Mouse (Mus musculus): ENCODE results near the gene Itgb2l. TPM values are rescaled to one million over a fixed set of nuclear protein-coding genes. Genes with fewer than 3 reads are reported as not detected.

The Itgb2l gene
- polyA plus RNA-seq, 1 experiment from 2014 or later = 0.11 TPM

GRCm38 (mm10) chr16:96439682-96440081, 3.7 kb downstream of the Itgb2l start:
- Histone ChIP-seq H3K4me2 (ENCODE audit: low read depth, low read length) (no peak overlapping the region), H3K9ac (ENCODE audit: low read length) (no peak overlapping the region), H3K9me3 (replicated peaks; ENCODE audit: control insufficient read depth, low read length) (no peaks in the 10 kb centered on the region), H3K36me3 (ENCODE audit: control insufficient read depth, insufficient read depth) (no peaks in the 10 kb centered on the region), H3K27me3 (ENCODE audit: control insufficient read depth, insufficient read depth, low read length) (no peaks in the 10 kb centered on the region; the same call in 1 of the 2 replicates), H3K4me3 (ENCODE audit: low read length) (no peak overlapping the region), H3K27ac (ENCODE audit: low read length) (no peak overlapping the region), H3K4me1 (ENCODE audit: control insufficient read depth, insufficient read depth, low read length) (no peaks in the 10 kb centered on the region)
- no peak for ATAC-seq (replicated peaks; ENCODE audit: extremely low read depth, insufficient read depth, low FRiP score)
- 59% methylated on average over 4 of the region's 4 CpGs for WGBS

DNA sequence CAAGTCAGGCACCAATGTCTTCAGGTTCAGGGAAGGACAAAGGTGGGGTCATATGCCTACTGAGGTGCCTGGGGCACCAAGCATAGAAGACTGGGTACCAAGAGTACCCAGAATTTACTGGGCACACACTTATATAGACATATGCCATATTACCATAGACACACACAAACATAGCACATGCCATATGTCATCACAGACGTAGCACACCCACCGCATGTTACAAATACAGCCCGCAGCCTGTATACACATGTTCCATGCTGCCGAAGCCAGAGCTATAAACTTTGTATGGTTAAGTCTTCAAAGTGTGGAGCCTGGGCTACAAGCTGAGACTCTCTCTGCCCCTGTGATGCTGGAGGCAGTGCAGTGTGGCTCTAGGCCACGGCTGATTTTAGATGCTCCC, 4.5 kb downstream of the Itgb2l start:
- no peak overlapping the region for H3K9ac ChIP-seq (ENCODE audit: low read length)
- H3K9me3 ChIP-seq (replicated peaks; ENCODE audit: control insufficient read depth, low read length) = no peaks in the 10 kb centered on the region
- no peaks in the 10 kb centered on the region; the same call in 1 of the 2 replicates for H3K27me3 ChIP-seq (ENCODE audit: control insufficient read depth, insufficient read depth, low read length)
- no peaks in the 10 kb centered on the region for H3K36me3 ChIP-seq (ENCODE audit: control insufficient read depth, insufficient read depth)
- no peak for ATAC-seq (replicated peaks; ENCODE audit: extremely low read depth, insufficient read depth, low FRiP score)
- WGBS = 89% methylated on average over 5 of the region's 5 CpGs
- H3K4me1 ChIP-seq (ENCODE audit: control insufficient read depth, insufficient read depth, low read length) = no peaks in the 10 kb centered on the region
- H3K27ac ChIP-seq (ENCODE audit: low read length) = no peak overlapping the region
- no peak overlapping the region for H3K4me2 ChIP-seq (ENCODE audit: low read depth, low read length)
- H3K4me3 ChIP-seq (ENCODE audit: low read length) = no peak overlapping the region

DNA sequence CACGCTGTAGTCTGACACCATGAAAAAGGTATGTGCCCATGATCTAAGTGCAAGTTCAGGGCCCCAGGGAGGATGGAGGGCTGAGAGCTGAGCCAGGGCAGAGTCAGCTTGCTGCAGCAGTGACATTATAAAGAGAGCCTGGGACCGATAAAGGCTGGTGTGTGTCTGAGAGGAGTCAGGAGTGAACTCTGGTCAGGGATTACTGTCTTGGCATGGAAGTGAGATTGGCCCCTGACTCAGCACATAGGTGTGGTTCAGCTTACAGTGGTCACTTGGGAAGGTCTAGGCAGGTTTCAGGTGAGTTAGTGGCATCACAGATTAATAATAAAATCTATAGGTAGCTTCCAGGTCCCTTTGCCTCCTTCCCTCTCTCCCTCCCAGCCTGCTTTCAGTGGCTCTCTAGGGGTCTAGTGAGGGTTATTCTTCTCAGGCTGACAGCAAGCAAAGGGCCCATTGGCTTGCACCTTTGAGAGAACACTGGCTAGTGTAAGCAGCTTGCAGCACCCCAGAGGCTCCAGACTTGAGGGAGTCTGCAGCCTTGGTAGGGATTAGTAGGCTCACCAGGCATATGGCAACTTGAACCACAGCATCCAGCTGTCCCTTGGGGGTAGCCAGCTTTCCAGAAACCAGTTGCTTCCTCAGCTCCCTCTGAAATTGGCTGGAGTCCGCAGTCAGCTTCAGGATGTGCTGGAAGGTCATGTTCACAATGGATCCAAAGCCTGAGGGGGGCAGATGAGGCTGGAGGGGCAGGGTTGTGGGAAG, 9.2 kb downstream of the Itgb2l start:
- Histone ChIP-seq H3K9me3 (replicated peaks; ENCODE audit: control insufficient read depth, low read length) (no peaks in the 10 kb centered on the region), H3K4me2 (ENCODE audit: low read depth, low read length) (no peak overlapping the region), H3K4me1 (ENCODE audit: control insufficient read depth, insufficient read depth, low read length) (no peaks in the 10 kb centered on the region), H3K4me3 (ENCODE audit: low read length) (no peak overlapping the region), H3K36me3 (ENCODE audit: control insufficient read depth, insufficient read depth) (no peaks in the 10 kb centered on the region), H3K27ac (ENCODE audit: low read length) (no peak overlapping the region), H3K27me3 (ENCODE audit: control insufficient read depth, insufficient read depth, low read length) (no peaks in the 10 kb centered on the region; the same call in 1 of the 2 replicates), H3K9ac (ENCODE audit: low read length) (no peak overlapping the region)
- ATAC-seq (replicated peaks; ENCODE audit: extremely low read depth, insufficient read depth, low FRiP score) = no peak
- WGBS = 67% methylated on average over 3 of the region's 3 CpGs

DNA sequence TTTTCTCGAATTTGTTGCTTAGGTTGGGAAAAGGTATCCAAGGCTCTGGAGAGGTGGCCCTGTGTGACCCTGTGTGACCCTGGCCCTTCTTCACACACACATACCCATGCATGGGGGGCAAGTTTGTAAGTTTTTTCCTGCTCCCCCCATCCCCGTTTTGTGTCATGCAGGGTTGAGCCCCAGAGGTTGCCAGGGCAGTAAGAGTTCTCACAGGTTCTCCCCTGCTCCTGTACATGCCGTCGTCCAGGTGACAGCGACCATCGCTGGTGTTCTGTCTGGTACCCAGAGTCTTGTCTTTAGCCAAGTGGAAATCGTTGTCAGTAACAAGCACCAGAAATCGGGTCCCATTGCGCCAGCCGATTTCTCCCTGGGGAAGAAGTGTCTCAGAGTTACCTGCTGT, 10.2 kb downstream of the Itgb2l start:
- Histone ChIP-seq H3K27me3 (ENCODE audit: control insufficient read depth, insufficient read depth, low read length) (no peaks in the 10 kb centered on the region; the same call in 1 of the 2 replicates), H3K4me1 (ENCODE audit: control insufficient read depth, insufficient read depth, low read length) (no peaks in the 10 kb centered on the region), H3K4me2 (ENCODE audit: low read depth, low read length) (no peak overlapping the region), H3K27ac (ENCODE audit: low read length) (no peak overlapping the region), H3K9ac (ENCODE audit: low read length) (no peak overlapping the region), H3K36me3 (ENCODE audit: control insufficient read depth, insufficient read depth) (no peaks in the 10 kb centered on the region), H3K9me3 (replicated peaks; ENCODE audit: control insufficient read depth, low read length) (no peaks in the 10 kb centered on the region), H3K4me3 (ENCODE audit: low read length) (no peak overlapping the region)
- 80% methylated on average over 10 of the region's 10 CpGs for WGBS
- no peak for ATAC-seq (replicated peaks; ENCODE audit: extremely low read depth, insufficient read depth, low FRiP score)

- Histone ChIP-seq H3K4me2 (ENCODE audit: low read depth, low read length) (no peak overlapping the region), H3K27ac (ENCODE audit: low read length) (no peak overlapping the region), H3K36me3 (ENCODE audit: control insufficient read depth, insufficient read depth) (no peaks in the 10 kb centered on the region), H3K4me3 (ENCODE audit: low read length) (no peak overlapping the region), H3K27me3 (ENCODE audit: control insufficient read depth, insufficient read depth, low read length) (no peaks in the 10 kb centered on the region), H3K9ac (ENCODE audit: low read length) (no peak overlapping the region), H3K4me1 (ENCODE audit: control insufficient read depth, insufficient read depth, low read length) (no peaks in the 10 kb centered on the region), H3K9me3 (replicated peaks; ENCODE audit: control insufficient read depth, low read length) (no peaks in the 10 kb centered on the region)
- no peak for ATAC-seq (replicated peaks; ENCODE audit: extremely low read depth, insufficient read depth, low FRiP score)
- 55% methylated on average over 3 of the region's 3 CpGs for WGBS
Observed at GRCm38 (mm10) chr16:96429046-96429445, 14.4 kb downstream of the Itgb2l start.

DNA sequence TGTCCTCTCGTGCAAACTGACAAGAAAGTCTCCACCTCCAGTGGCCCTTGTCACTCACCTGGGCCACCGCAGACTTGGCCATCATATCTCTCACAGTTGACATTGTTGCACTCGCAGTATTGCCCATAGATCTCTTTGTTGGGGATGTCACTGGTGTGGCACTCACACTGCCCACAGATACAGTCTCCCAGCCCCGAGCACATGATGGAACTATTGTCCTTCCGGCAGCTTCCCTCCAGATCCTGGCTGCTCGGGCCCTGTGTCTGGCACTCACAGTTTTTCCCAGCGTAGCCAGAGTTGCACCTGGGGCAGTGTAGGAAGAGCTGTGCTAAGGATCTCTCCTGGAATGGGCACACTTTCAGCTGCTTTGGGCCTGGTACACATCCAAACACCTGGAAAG, 16.7 kb downstream of the Itgb2l start:
- Histone ChIP-seq H3K4me3 (ENCODE audit: low read length) (no peak overlapping the region), H3K27me3 (ENCODE audit: control insufficient read depth, insufficient read depth, low read length) (no peaks in the 10 kb centered on the region), H3K9me3 (replicated peaks; ENCODE audit: control insufficient read depth, low read length) (no peaks in the 10 kb centered on the region), H3K9ac (ENCODE audit: low read length) (no peak overlapping the region), H3K4me2 (ENCODE audit: low read depth, low read length) (no peak overlapping the region), H3K36me3 (ENCODE audit: control insufficient read depth, insufficient read depth) (no peaks in the 10 kb centered on the region), H3K27ac (ENCODE audit: low read length) (no peak overlapping the region), H3K4me1 (ENCODE audit: control insufficient read depth, insufficient read depth, low read length) (no peaks in the 10 kb centered on the region)
- WGBS = 80% methylated on average over 7 of the region's 7 CpGs
- ATAC-seq (replicated peaks; ENCODE audit: extremely low read depth, insufficient read depth, low FRiP score) = no peak

DNA sequence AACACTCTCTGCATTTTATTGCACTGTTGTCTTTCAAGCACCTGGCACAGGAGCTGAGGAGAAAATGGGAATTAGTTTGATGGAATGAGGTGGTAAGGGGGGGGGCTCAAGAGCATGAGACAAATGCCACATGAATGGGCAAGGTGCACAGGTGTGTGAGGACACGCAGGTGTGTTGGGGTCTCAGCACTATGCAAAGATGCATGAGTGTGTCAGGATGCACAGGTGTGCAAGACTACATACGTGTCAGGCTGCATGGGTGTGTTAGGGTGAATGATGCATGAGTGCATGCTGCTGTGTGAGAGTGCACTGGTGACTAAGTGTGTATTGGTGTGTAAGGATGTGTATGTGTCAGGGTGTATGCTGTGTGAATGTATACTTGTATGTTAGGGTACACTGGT, 18.4 kb downstream of the Itgb2l start:
- H3K27ac ChIP-seq (ENCODE audit: low read length) = no peak overlapping the region
- H3K27me3 ChIP-seq (ENCODE audit: control insufficient read depth, insufficient read depth, low read length) = no peaks in the 10 kb centered on the region
- H3K4me2 ChIP-seq (ENCODE audit: low read depth, low read length) = no peak overlapping the region
- H3K9me3 ChIP-seq (replicated peaks; ENCODE audit: control insufficient read depth, low read length) = no peaks in the 10 kb centered on the region
- no peak overlapping the region for H3K4me3 ChIP-seq (ENCODE audit: low read length)
- no peak overlapping the region for H3K9ac ChIP-seq (ENCODE audit: low read length)
- H3K36me3 ChIP-seq (ENCODE audit: control insufficient read depth, insufficient read depth) = no peaks in the 10 kb centered on the region
- 83% methylated on average over 2 of the region's 2 CpGs for WGBS
- no peak for ATAC-seq (replicated peaks; ENCODE audit: extremely low read depth, insufficient read depth, low FRiP score)
- H3K4me1 ChIP-seq (ENCODE audit: control insufficient read depth, insufficient read depth, low read length) = no peaks in the 10 kb centered on the region

DNA sequence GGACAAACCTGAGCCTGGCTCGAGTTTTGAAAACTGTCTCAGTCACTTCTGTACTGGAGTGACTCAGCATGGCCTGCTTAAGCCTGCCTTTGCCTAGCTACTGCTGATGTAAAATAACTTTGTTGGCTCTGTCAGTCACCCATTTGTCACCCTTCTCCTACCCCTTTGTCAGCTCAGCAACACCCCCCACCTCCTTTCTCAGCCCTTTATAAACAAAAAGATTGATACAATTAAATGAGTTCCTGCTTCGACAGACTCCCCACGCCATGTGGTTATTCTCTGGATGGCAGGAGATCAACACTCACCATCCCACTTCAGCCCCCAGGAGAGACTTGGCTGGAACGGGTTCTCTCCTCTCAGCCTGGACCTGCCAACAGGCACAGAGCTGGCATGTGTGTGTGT, 35.4 kb downstream of the Itgb2l start:
- H3K9ac ChIP-seq (ENCODE audit: low read length) = no peak overlapping the region
- H3K4me1 ChIP-seq (ENCODE audit: control insufficient read depth, insufficient read depth, low read length) = peaks cover 13% of the 10 kb centered on the region
- WGBS = 13% methylated on average over 4 of the region's 4 CpGs
- H3K27me3 ChIP-seq (ENCODE audit: control insufficient read depth, insufficient read depth, low read length) = no peaks in the 10 kb centered on the region
- H3K4me2 ChIP-seq (ENCODE audit: low read depth, low read length) = no peak overlapping the region
- H3K27ac ChIP-seq (ENCODE audit: low read length) = peak overlapping the region; percentile 53
- H3K9me3 ChIP-seq (replicated peaks; ENCODE audit: control insufficient read depth, low read length) = no peaks in the 10 kb centered on the region
- H3K4me3 ChIP-seq (ENCODE audit: low read length) = no peak overlapping the region
- peak; percentile 80; the same call in 1 of the 2 replicates for ATAC-seq (replicated peaks; ENCODE audit: extremely low read depth, insufficient read depth, low FRiP score)
- H3K36me3 ChIP-seq (ENCODE audit: control insufficient read depth, insufficient read depth) = no peaks in the 10 kb centered on the region

DNA sequence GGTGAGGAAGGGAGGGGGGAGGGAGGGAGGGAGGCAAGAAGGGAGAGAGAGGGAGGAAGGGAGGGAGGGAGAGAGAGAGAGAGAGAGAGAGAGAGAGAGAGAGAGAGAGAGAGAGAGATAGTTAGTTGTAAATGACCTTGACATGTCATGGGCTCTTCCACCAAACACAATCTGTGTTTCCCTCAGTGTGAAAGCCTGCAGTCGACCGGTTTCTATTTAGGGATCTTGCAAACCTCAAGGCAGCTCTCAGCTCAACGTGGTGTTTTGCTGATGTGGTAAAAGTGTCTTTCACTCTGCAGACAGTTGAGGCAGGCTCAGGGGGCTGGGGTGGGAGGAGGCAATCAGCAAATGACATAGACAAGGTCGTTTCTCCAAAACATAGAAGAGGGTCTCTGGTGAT, 37.1 kb downstream of the Itgb2l start:
- H3K4me1 ChIP-seq (ENCODE audit: control insufficient read depth, insufficient read depth, low read length) = peaks cover 24% of the 10 kb centered on the region
- ATAC-seq (replicated peaks; ENCODE audit: extremely low read depth, insufficient read depth, low FRiP score) = peak; percentile 84

More for the DNA sequence above, 37.1 kb downstream of the Itgb2l start:
- Histone ChIP-seq H3K27me3 (ENCODE audit: control insufficient read depth, insufficient read depth, low read length) (no peaks in the 10 kb centered on the region), H3K9ac (ENCODE audit: low read length) (no peak overlapping the region), H3K36me3 (ENCODE audit: control insufficient read depth, insufficient read depth) (no peaks in the 10 kb centered on the region), H3K9me3 (replicated peaks; ENCODE audit: control insufficient read depth, low read length) (no peaks in the 10 kb centered on the region), H3K4me3 (ENCODE audit: low read length) (no peak overlapping the region), H3K4me2 (ENCODE audit: low read depth, low read length) (no peak overlapping the region), H3K27ac (ENCODE audit: low read length) (peak overlapping the region; percentile 87)
- 24% methylated on average over 4 of the region's 4 CpGs for WGBS

Data from heart, embryonic 16.5 days (tissue).